Mouse (Mus musculus) hindbrain, postnatal 0 days (tissue): ENCODE results near the gene Tnnt2. TPM values are rescaled to one million over a fixed set of nuclear protein-coding genes. Genes with fewer than 3 reads are reported as not detected.

Source experiments
- ATAC-seq: fragments of 200-750 bp; cut with Nextera tagmentation; 2 replicates; pipeline ENCODE4 v1.8.0; 2017; ENCODE audit warnings: mild to moderate bottlenecking, moderate TSS enrichment, moderate library complexity
- DNase-seq: peaks from one replicate; pipeline ENCODE4 v3.0.0-alpha.2; 2015; ENCODE audit warnings: low spot score
- H3K27ac ChIP-seq: fragments of 300-500 bp; sonication (generic); 2 replicates; pipeline ENCODE4 v1.5.1; 2014; ENCODE audit warnings: mild to moderate bottlenecking
- H3K27me3 ChIP-seq: fragments of 300-500 bp; sonication (generic); 2 replicates; pipeline ENCODE4 v1.6.1; 2014; ENCODE audit warnings: low read length, mixed read lengths; ENCODE audit not compliant: insufficient read depth
- H3K36me3 ChIP-seq: fragments of 300-500 bp; sonication (generic); 2 replicates; pipeline ENCODE4 v1.6.1; 2014; ENCODE audit warnings: low read length, mixed read lengths; ENCODE audit not compliant: insufficient read depth
- H3K4me1 ChIP-seq: fragments of 300-500 bp; sonication (generic); 2 replicates; pipeline ENCODE4 v1.6.1; 2014; ENCODE audit warnings: antibody characterized with exemption, low read length, mixed read lengths; ENCODE audit not compliant: insufficient read depth
- H3K4me2 ChIP-seq: fragments of 300-500 bp; sonication (generic); 2 replicates; pipeline ENCODE4 v1.6.1; 2014; ENCODE audit warnings: low read depth, mild to moderate bottlenecking, low read length, moderate library complexity, mixed read lengths
- H3K4me3 ChIP-seq: fragments of 300-500 bp; sonication (generic); 2 replicates; pipeline ENCODE4 v1.5.1; 2014; ENCODE audit warnings: low read length
- H3K9ac ChIP-seq: fragments of 300-500 bp; sonication (generic); replicated peaks from 2 replicates; pipeline ENCODE4 v1.6.1; 2014; ENCODE audit warnings: mild to moderate bottlenecking, low read length, moderate library complexity, mixed read lengths
- H3K9me3 ChIP-seq: fragments of 300-500 bp; sonication (generic); 2 replicates; pipeline ENCODE4 v1.6.1; 2016; ENCODE audit warnings: low read length, mixed read lengths
- CTCF ChIP-seq: IDR thresholded peaks from 2 replicates; pipeline ENCODE4 v1.5.1; 2016; ENCODE audit warnings: antibody characterized with exemption, control low read depth, low read depth
- WGBS: fragments of 180-500 bp; shearing (Covaris S2); extraction: QIAGEN DNeasy Blood & Tissue Kit; methylation state at CpG from one replicate; pipeline ENCODE4 v1.1.7; 2014; 5-methylcytosine and 5-hydroxymethylcytosine counted together
- polyA plus RNA-seq: library from polyadenylated mRNA; unstranded; fragments of >200 nt; fragmentation: Nextera tagmentation; extraction: Ambion mirVana; gene quantifications from 2 replicates; pipeline ENCODE4 v1.2.1, GENCODE M21; 2015
- total RNA-seq: library from RNA; depleted of rRNA; stranded (reverse); fragments of >200 nt; gene quantifications from 2 replicates; pipeline ENCODE4 v1.2.3, GENCODE M21; 2014

Tnnt2 gene
- total and polyA plus RNA-seq, 2 experiments from 2014 or later: 0.47 to 1.8 TPM

DNA sequence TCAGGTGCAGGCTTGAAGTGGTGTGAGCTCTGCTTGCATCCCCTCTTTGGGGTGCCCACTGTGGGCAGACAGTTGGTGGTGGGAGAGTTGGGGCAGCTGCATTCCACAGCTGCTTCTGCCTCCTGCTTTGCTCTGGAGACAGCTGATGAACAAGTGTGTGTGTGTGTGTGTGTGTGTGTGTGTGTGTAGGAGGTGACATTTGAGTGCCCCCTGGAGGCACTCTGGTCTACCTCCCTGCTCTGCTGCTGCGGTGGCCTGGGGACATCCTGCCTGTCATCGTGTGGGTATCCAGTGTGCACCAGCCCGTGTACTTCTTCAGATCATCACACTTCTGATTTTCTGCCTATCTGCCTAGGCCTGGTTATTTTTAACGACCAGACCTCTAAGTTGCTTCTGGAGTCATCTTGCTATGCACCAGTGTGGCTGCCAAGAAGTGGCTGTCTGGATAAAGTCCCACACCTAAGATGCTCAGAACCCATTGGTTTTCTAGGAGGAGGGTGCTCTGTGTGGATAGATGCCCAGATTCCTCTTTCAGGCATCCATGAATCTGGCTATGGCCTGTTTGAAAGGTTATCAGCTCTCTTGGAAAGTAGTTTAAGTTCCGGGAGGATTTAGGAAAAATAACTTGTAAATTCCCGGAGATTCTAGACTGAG is 1.8 kb upstream of the Tnnt2 start:
- no peak overlapping the region for H3K4me3 ChIP-seq
- TF ChIP-seq CTCF: no peak
- H3K9ac ChIP-seq: no peak overlapping the region
- no peak overlapping the region for H3K4me2 ChIP-seq
- no peaks in the 10 kb centered on the region for H3K9me3 ChIP-seq
- no peaks in the 10 kb centered on the region for H3K4me1 ChIP-seq
- H3K36me3 ChIP-seq: no peaks in the 10 kb centered on the region
- ATAC-seq (no peak), DNase-seq (no peak)
- H3K27ac ChIP-seq: no peak overlapping the region
- no peaks in the 10 kb centered on the region for H3K27me3 ChIP-seq
- WGBS: 71% methylated on average over 6 of the region's 6 CpGs

DNA sequence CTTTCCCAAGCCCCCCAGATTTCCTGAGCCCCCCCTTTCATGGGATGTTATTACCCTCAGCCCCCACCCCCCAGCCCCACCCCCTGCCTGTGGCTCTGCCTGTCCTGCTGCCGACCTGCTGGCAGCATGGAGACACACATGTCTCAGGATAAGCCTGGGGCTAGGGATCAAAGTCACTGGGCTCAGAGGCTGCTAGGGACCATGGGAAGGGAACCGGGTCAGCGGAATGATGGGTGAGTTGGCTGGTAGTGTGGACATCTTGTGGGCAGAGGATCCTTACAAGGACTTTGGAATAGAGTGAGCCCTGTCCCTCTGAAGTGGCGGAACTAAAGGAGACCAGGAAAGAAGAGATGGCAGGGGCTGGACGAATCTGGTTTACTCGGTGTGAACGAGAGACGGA is 1.2 kb upstream of the Tnnt2 start:
- no peaks in the 10 kb centered on the region for H3K9me3 ChIP-seq
- no peak for TF ChIP-seq CTCF
- H3K27ac ChIP-seq: no peak overlapping the region
- H3K27me3 ChIP-seq: no peaks in the 10 kb centered on the region
- WGBS: 77% methylated on average over 8 of the region's 8 CpGs
- H3K36me3 ChIP-seq: no peaks in the 10 kb centered on the region
- DNase-seq (no peak), ATAC-seq (no peak)
- H3K9ac ChIP-seq: no peak overlapping the region
- no peaks in the 10 kb centered on the region for H3K4me1 ChIP-seq
- H3K4me2 ChIP-seq: no peak overlapping the region
- H3K4me3 ChIP-seq: no peak overlapping the region

DNA sequence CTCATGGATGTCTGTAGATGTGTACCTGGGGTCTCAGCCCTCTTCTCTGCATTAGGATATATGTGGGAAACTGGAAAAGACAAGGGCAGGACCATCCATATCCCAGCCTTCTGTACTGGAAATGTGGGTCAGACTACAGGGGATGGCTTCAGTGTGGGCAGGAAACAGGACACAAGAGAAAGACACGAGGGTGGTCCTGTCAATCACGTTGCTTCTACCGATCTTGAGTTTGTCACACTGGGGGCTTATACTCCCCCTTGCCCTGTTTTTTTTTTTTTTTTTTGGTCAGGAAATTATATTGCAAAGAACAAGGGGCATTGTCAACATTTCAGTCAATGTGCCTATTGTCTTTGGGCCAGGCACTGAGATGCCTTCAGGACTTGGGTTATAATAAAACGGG is 2.5 kb downstream of the Tnnt2 start:
- Histone ChIP-seq H3K27ac (no peak overlapping the region), H3K9ac (no peak overlapping the region), H3K27me3 (no peaks in the 10 kb centered on the region), H3K4me3 (no peak overlapping the region), H3K9me3 (no peaks in the 10 kb centered on the region), H3K4me1 (no peaks in the 10 kb centered on the region), H3K36me3 (no peaks in the 10 kb centered on the region), H3K4me2 (no peak overlapping the region)
- no peak for DNase-seq
- TF ChIP-seq CTCF: no peak
- WGBS: 44% methylated on average over 4 of the region's 4 CpGs
- no peak for ATAC-seq

DNA sequence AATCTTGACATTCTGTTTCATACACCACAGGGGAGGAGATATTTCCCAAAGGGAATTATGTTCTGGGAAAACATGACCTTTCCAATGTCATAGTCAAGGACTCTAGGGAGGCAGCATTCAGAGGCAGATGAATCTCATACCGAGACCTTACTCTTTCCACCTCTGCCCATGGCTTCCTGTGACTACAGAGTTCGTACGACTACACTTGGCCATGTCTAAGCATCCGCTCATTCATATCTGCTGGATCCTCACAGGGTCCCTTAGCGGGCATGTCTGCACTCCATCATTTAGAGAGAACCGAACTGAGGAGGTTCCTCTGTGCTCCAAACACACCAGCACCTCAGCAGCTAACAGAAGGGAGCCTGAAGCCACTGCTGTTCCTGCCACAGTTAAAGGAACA is 2.9 kb downstream of the Tnnt2 start:
- DNase-seq: no peak
- Histone ChIP-seq H3K4me1 (no peaks in the 10 kb centered on the region), H3K36me3 (no peaks in the 10 kb centered on the region), H3K9ac (no peak overlapping the region), H3K27me3 (no peaks in the 10 kb centered on the region), H3K9me3 (no peaks in the 10 kb centered on the region), H3K27ac (no peak overlapping the region), H3K4me2 (no peak overlapping the region), H3K4me3 (no peak overlapping the region)
- WGBS: 88% methylated on average over 6 of the region's 6 CpGs
- ATAC-seq: no peak
- TF ChIP-seq CTCF: no peak

DNA sequence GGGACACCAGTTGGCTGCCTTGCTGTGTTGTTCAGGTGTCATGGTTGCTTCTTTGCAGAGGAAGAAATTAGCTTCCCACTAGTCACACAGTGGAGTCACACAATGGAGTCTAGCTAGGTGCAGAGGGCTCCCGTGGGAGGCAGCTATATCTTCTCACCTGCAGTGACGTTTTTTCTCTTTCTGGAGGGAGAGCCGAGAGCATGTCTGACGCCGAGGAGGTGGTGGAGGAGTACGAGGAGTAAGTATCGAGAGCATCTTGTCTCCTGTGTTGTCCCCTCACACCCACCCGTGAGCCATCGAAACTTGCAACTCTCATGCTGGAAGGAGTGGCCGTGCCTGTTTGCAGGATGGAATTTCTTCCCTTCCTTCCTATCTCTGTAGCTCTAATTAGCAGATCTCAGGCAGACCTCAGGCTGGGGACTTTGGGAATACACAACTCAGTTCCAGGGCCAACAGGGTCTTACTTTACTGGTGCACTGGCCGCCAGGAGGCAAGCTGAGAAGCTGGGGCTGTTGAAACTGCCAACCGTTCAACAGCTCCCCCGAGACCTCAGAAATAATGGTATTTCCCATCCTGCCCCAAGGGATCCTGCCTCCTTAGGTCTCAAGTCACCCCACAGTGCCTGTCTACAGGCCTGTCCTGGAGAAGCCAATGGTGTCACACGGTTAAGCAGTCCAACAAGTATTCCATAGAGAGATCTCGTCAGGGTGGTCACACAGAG is 4.7 kb downstream of the Tnnt2 start:
- WGBS: 68% methylated on average over 15 of the region's 15 CpGs
- no peak for DNase-seq

DNA sequence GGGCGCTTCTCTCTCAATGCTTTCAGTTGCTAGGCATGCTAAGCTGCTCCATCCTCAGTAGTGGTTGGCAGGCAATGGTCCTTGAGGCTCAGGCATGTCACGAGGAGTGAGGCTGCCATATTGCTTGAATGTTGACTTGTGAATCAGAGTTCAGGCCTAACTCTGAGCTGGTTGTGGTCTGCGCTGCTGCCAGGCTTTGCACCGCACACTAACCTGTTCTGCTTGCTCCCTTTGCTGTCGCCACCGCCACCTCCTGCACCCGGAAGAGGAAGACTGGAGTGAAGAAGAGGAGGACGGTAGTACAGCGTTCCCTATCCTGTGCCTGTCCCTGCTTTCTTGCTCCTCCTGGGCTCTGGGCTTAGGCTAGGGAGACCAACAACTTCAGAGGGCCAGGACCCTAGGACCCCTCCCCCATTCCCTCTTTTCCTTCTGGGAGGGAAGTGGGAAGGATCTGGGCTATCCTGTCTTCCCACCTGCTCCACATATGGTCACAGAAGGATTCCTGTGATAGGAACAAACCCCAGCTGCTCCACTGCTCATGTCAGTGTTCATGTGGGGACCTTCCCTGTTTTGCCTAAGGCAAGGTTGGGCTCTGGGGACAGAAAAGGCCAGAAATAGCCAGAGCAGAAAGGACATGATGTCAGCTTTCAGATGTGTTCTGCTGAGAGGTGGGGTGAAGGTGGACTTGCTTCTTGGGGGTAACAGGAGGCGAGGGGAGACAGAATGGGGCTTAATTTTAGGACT is 7.5 kb downstream of the Tnnt2 start:
- no peak for TF ChIP-seq CTCF
- Histone ChIP-seq H3K4me3 (no peak overlapping the region), H3K4me1 (no peaks in the 10 kb centered on the region), H3K27me3 (no peaks in the 10 kb centered on the region), H3K4me2 (no peak overlapping the region), H3K36me3 (no peaks in the 10 kb centered on the region), H3K27ac (no peak overlapping the region), H3K9ac (no peak overlapping the region), H3K9me3 (no peaks in the 10 kb centered on the region)
- ATAC-seq: no peak
- WGBS: 87% methylated on average over 10 of the region's 10 CpGs
- DNase-seq: no peak

More for the DNA sequence above, 4.7 kb downstream of the Tnnt2 start:
- Histone ChIP-seq H3K27me3 (no peaks in the 10 kb centered on the region), H3K4me1 (no peaks in the 10 kb centered on the region), H3K27ac (no peak overlapping the region), H3K36me3 (no peaks in the 10 kb centered on the region), H3K9ac (no peak overlapping the region), H3K4me3 (no peak overlapping the region), H3K4me2 (no peak overlapping the region), H3K9me3 (no peaks in the 10 kb centered on the region)
- no peak for TF ChIP-seq CTCF
- no peak for ATAC-seq
